Mouse (Mus musculus) brain, embryonic 14.5 days (tissue): ENCODE measurements around the gene Dnah17. TPM values are rescaled to one million over a fixed set of nuclear protein-coding genes. Genes with fewer than 3 reads are reported as not detected.

Source experiments
- DNase-seq: peaks from one replicate; pipeline ENCODE4 v3.0.0-alpha.2; 2011; ENCODE audit warnings: low read depth
- CTCF ChIP-seq: fragments of 200-500 bp; IDR thresholded peaks from 2 replicates; pipeline ENCODE4 v1.5.1; 2012; ENCODE audit warnings: inconsistent platforms, mild to moderate bottlenecking, moderate library complexity, borderline replicate concordance; ENCODE audit not compliant: insufficient read depth, insufficient read length; ENCODE audit errors: extremely low read depth
- POLR2A ChIP-seq: fragments of 200-500 bp; IDR thresholded peaks from 2 replicates; pipeline ENCODE4 v1.6.1; 2012; ENCODE audit warnings: mild to moderate bottlenecking, inconsistent platforms, borderline replicate concordance; ENCODE audit not compliant: poor library complexity, insufficient read depth, insufficient read length, severe bottlenecking; ENCODE audit errors: extremely low read depth
- polyA plus RNA-seq: library from polyadenylated mRNA; depleted of rRNA; stranded (reverse); fragments of >200 nt; gene quantifications from 2 replicates; pipeline ENCODE4 v1.2.3, GENCODE M21; 2012; rRNA removed

Dnah17 gene
- polyA plus RNA-seq, 1 experiment, result 0.19 TPM

DNA sequence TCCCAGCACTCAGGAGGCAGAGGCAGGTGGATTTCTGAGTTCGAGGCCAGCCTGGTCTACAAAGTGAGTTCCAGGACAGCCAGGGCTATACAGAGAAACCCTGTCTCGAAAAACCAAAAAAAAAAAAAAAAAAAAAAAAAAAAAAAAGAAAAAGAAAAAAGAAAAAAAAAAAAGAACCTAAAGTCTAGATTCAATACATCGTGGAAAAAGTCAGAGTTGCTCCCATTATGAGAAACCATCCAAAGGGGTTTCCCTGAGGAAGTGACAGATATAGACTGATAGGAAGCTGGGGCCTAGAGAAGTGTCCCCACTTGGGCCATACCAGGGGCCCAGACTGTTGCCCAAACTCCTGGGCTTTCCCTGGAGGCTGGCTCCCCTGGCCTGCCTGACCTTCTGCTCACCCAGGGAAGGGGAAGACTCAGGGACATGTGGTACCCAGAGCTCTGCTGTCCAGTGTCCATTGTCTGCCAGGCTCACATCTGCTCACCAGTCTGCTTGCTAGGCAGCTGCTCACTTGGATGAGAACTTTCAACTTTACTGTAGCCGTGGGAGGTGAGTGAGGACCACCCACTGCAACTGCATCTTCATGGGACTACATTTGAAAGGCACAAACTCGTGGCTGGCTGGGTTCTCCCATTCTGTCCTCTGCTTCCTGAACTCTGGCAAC is 152.6 kb downstream of the Dnah17 start:
- TF ChIP-seq POLR2A, result no peak
- TF ChIP-seq CTCF, result no peak
- DNase-seq, result no peak

DNA sequence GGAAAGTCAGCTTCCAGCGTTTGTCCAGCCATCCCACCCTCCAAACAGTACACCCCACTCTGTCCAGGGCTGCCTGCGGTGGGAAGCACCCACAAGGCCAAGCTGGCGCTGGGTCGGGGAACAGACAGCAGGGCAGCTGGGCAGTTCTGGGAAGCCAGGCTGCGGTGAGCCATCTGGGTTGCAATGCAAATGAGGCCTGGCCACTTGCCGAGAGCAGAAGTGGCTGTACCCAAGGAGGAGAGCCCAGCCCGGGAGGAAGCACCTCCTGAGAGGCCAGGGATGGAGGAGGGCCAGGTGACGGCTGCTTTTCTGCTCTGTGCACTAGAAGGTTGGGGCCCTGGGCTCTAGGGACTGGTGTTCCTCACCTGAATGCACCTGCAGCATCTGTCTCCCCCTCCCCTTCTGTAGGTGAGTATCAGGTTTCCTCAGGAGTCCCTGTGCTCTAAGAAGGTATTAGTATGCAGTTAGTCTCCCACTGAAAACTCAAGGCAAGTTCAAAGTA is 154.3 kb downstream of the Dnah17 start:
- TF ChIP-seq POLR2A (no peak), CTCF (no peak)
- DNase-seq, result peak; percentile 85

DNA sequence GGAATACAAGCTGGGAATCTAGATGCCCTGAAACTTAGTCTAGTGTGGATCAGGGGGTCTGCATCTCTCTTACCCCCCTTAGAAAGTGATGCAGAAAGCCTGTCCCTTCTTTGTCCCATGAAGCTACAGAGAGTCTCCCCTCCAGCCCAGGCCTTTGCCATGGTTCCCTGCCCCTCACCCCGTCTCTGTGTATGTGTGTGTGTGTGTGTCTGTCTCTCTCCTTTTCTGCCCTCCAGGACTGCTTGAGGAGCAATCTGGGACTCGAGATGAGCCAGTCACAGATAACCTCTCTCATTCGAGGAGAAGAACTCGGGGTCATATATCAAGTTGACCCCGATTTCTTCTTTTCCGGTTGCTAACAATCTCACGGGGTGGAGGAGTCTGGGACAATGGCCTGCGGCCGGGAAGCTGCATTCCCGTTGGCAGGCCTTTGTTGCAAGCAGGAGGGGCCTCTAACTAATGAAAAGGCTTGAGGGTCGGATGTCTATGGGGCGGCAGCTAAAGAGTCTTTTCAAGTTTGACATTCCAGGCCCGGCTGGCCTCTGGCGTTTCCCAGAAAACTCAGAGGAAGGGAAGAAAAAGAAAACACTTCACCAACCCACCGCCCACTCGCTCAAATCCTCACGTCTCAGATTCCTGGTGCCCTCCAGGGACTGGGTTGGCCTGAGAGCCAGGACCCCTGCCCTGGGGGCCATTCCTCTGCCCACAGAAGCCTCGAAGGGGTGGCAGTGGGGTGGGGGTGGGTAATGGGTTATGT is 155.0 kb downstream of the Dnah17 start:
- no peak for TF ChIP-seq CTCF
- TF ChIP-seq POLR2A, result no peak
- DNase-seq, result peak; percentile 76

DNA sequence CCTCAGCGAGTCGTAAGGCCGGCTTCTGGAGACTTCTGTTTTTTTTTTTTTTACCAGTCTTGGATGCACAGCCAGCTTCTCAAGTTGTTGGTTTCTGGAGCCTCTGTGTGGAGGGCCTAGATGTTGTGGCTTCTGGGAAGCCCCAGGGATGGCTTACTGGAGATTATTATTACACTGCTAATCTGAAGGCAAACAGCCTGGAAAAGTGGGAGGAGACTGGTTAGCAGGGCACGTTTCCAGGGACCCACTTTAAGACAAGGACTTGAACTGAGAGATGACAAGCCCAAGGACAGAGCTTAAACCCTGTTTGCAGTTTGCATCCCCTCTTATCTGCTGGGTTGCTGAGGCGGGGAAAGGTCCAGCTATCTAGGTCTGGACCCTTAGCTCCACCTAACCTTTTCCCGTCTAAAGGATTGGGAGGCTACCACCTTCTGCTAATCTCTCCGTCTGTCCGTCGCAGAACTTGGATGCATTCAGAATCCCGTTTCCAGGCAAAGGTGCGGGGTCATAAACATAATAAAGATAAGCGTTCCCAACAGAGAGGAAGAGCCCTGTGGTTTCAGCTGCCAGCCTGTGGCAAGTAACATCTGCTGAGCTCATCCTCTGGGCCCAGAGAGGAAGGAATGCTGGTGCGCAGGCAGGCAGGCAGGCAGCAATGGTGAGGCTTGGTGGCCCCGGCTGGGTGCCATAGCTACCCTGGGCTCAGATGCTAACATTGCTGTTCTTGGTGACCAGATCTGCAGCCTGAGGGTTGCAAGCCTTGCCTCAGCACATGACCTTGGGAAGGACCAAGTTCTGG is 155.9 kb downstream of the Dnah17 start:
- no peak for DNase-seq
- TF ChIP-seq POLR2A, result no peak
- TF ChIP-seq CTCF, result no peak

DNA sequence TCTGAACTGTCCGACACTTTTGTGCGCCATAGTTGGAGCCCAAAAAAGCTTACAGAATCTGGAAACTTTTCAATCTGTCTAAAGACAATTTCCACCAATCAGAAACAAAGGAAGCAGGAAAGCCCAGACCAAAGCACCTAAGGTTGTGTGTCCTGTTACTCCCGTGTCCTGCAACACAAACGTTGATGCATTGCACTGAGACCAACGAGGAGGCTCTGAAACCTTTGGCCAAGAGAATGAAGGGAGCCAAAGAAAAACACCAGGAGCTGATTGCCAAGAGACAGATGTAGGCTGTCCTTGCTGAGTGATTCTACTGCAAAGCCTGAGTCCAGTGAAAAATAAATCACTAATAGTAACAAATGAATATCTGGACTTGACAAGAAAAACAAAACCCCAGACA is 156.9 kb downstream of the Dnah17 start:
- DNase-seq, result no peak
- TF ChIP-seq CTCF (no peak), POLR2A (no peak)

DNA sequence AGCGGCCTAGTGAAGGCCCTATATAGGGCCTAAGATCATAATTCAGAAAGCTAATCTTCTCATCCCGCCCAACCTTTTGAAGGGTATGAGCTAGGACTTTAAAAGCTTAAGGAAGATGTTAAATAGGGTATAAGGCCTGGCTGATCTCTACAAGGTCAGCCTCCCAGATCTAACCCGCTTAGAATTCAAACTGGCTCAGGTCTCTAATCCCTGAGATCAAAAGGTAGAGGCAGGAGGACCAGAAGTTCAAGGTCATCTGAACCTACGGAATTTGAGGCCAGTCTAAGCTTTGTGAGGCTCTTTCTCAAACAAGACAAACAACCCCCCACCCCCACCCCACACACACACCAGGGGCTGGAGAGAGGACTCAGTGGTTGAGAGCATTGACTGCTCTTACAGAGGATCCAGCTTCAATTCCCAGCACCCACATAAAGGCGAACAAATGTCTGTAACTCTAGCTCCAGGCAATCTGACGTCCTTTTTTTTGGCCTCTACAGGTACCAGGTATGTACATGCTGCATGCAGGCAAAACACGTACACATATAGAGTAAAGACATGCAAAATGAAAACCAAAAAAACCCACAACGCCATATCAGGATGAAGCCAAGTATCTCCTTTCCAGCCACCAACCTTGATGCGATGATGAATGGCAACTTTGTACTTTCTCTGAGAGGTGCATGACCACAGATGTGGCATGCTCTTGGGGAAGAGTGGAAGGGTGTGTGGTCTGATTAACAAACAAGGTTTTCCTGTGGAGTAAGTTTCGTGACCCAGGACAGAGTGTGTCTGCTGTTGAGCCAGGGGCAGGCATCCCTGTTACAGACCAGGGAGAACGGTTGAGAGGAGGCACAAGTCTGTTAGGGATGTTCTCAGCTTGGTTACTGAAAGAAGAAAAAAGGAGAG is 157.5 kb downstream of the Dnah17 start:
- TF ChIP-seq CTCF, result no peak
- no peak for TF ChIP-seq POLR2A
- no peak for DNase-seq

Other genes starting within 250 kb of the Dnah17 start
- gene Socs3, start 160.6 kb downstream of the Dnah17 start, polyA plus RNA-seq, result 8.4 and 13.6 TPM in 2 replicates
- gene Pgs1, start 144.3 kb downstream of the Dnah17 start, polyA plus RNA-seq, result 48.5 and 55.7 TPM in 2 replicates
- 35.9 and 36.8 TPM in 2 replicates for gene Cyth1, start 118.0 kb upstream of the Dnah17 start, polyA plus RNA-seq
- 20.0 and 23.4 TPM in 2 replicates for gene Usp36, start 159.6 kb upstream of the Dnah17 start, polyA plus RNA-seq
- 0.10 and 0.45 TPM in 2 replicates for gene Cep295nl, start 211.9 kb upstream of the Dnah17 start, polyA plus RNA-seq
- 77.6 and 95.4 TPM in 2 replicates for gene Timp2, start 225.1 kb upstream of the Dnah17 start, polyA plus RNA-seq